Mouse (Mus musculus) G1E (cell line): ENCODE data around the gene Thy1.

Experiments
- CTCF ChIP-seq: IDR thresholded peaks from 2 replicates; pipeline ENCODE4 v1.5.1; 2012; ENCODE audit warnings: low read depth, low read length, inconsistent platforms, mixed read lengths
- GATA1 ChIP-seq: IDR thresholded peaks from 2 replicates; pipeline ENCODE4 v1.6.1; 2012; ENCODE audit warnings: borderline replicate concordance, low read length, inconsistent platforms, mixed read lengths
- GATA2 ChIP-seq: IDR thresholded peaks from 2 replicates; pipeline ENCODE4 v1.6.1; 2012; ENCODE audit warnings: low read depth, low read length, inconsistent platforms, borderline replicate concordance
- POLR2AphosphoS5 ChIP-seq: IDR thresholded peaks from 2 replicates; pipeline ENCODE4 v1.6.1; 2012; ENCODE audit warnings: low read depth, low read length, inconsistent platforms; ENCODE audit not compliant: insufficient replicate concordance

DNA sequence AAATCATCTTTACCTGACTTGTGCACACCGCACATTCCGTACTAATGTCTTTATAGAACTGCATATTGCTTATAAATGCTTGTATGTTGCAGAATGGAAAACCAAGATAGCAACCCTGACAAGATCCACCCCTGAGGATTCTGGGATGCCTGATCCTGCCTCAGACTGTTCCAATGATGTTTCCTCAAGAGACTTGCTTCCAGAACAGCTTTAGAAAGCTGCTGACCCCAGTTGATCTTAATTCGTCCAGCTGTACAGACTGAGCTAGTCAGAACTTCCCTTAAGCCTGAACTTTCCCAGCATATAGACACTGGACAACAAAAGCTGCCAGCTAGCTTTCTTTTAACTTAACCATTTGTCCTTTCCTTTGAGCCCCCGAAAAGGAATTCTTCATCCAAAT lies 44.3 kb upstream of the Thy1 start:
- no peak for TF ChIP-seq GATA1
- no peak for TF ChIP-seq CTCF
- no peak for TF ChIP-seq POLR2AphosphoS5
- no peak for TF ChIP-seq GATA2
